Comparison of ENCODE assay signal across 14 mouse cellular contexts in genomic region chr5:114572997-114573396, GRCm38 (mm10). TPM values are rescaled to one million over a fixed set of nuclear protein-coding genes. Genes with fewer than 3 reads are reported as not detected.
DNase-seq lines count a peak whose midpoint lies in the region; ATAC-seq lines count a peak whose summit lies in the region.
"Had no signal": no experiment of that assay in that cellular context is flagged by ENCODE, and none has a peak within 500 bp of the region (broad histone marks: within the 10 kb centered on the region; RNA-seq: fewer than 3 reads in every experiment).

No protein-coding gene starts in this region.

- ATAC-seq in intestine, embryonic 14.5 days (replicated peaks; ENCODE audit: low FRiP score, low TSS enrichment, low read depth), result no peak
- no peak for ATAC-seq in midbrain, embryonic 15.5 days (replicated peaks)
- ATAC-seq in megakaryocyte-erythroid progenitor cell, adult 5-6 weeks (replicated peaks; ENCODE audit: low FRiP score, low TSS enrichment, poor library complexity, severe bottlenecking), result no peak
- ATAC-seq: inflammation-experienced regulatory T-cells, adult 6 months had no signal

- peaks cover 9% of the 10 kb centered on the region; the same call in 1 of the 2 replicates for H3K27me3 ChIP-seq in intestine, embryonic 14.5 days (replicated peaks; ENCODE audit: control insufficient read depth, insufficient read depth, low read length)
- no peaks in the 10 kb centered on the region for H3K27me3 ChIP-seq in midbrain, embryonic 15.5 days (replicated peaks)
- H3K27me3 ChIP-seq in limb, embryonic 10.5 days (ENCODE audit: low read depth, poor library complexity, severe bottlenecking), result peaks cover 86% of the 10 kb centered on the region

- H3K36me3 ChIP-seq in intestine, embryonic 14.5 days (ENCODE audit: control insufficient read depth, insufficient read depth, low read length), result no peaks in the 10 kb centered on the region
- no peaks in the 10 kb centered on the region for H3K36me3 ChIP-seq in midbrain, embryonic 15.5 days (replicated peaks)
- no peaks in the 10 kb centered on the region for H3K36me3 ChIP-seq in limb, embryonic 10.5 days
- H3K36me3 ChIP-seq: limb, embryonic 12.5 days had no signal

- H3K9me3 ChIP-seq in intestine, embryonic 14.5 days (ENCODE audit: control insufficient read depth, low read length), result no peaks in the 10 kb centered on the region
- no peaks in the 10 kb centered on the region for H3K9me3 ChIP-seq in midbrain, embryonic 15.5 days
- no peaks in the 10 kb centered on the region for H3K9me3 ChIP-seq in limb, embryonic 10.5 days (replicated peaks)
- H3K9me3 ChIP-seq: limb, embryonic 12.5 days; megakaryocyte, embryonic 14.5 days had no signal

- 48% methylated on average over 2 of the region's 2 CpGs for WGBS in intestine, embryonic 14.5 days
- 17% methylated on average over 2 of the region's 2 CpGs for WGBS in midbrain, embryonic 15.5 days
- 22% methylated on average over 2 of the region's 2 CpGs for WGBS in limb, embryonic 10.5 days

- no peak overlapping the region for H3K27ac ChIP-seq in intestine, embryonic 14.5 days (ENCODE audit: low read depth)
- H3K27ac ChIP-seq in midbrain, embryonic 15.5 days, result no peak overlapping the region
- H3K27ac ChIP-seq in limb, embryonic 10.5 days, result no peak overlapping the region
- H3K27ac ChIP-seq: limb, embryonic 12.5 days had no signal

- H3K4me2 ChIP-seq in intestine, embryonic 14.5 days (ENCODE audit: low read length), result peak overlapping the region; percentile 60
- H3K4me2 ChIP-seq in midbrain, embryonic 15.5 days, result peak overlapping the region; percentile 72
- H3K4me2 ChIP-seq: limb, embryonic 12.5 days had no signal

- peak; percentile 69 for DNase-seq in embryo, embryonic 10 days (ENCODE audit: low spot score)
- DNase-seq in embryo, embryonic 11 days, result no peak
- DNase-seq in embryo, embryonic 9.5 days (ENCODE audit: extremely low spot score), result peak; percentile 58
- DNase-seq in intestine, embryonic 14.5 days (ENCODE audit: low spot score), result no peak
- no peak for DNase-seq in limb, embryonic 10.5 days (ENCODE audit: low spot score)
- DNase-seq in T-cell, adult 2 months (ENCODE audit: low spot score), result no peak
- DNase-seq: cerebellum, adult 11 months; right cerebral cortex, postnatal 14 days; thymus, adult 2 months had no signal

- no peak overlapping the region for H3K9ac ChIP-seq in intestine, embryonic 14.5 days (ENCODE audit: low read length)
- H3K9ac ChIP-seq in midbrain, embryonic 15.5 days, result no peak overlapping the region
- H3K9ac ChIP-seq: limb, embryonic 12.5 days had no signal

- peaks cover 62% of the 10 kb centered on the region for H3K4me1 ChIP-seq in intestine, embryonic 14.5 days (replicated peaks; ENCODE audit: control insufficient read depth, insufficient read depth, low read length)
- H3K4me1 ChIP-seq in midbrain, embryonic 15.5 days, result peaks cover 92% of the 10 kb centered on the region
- H3K4me1 ChIP-seq in limb, embryonic 10.5 days, result peaks cover 78% of the 10 kb centered on the region

- H3K4me3 ChIP-seq in intestine, embryonic 14.5 days (ENCODE audit: low read depth, low read length), result no peak overlapping the region
- H3K4me3 ChIP-seq in midbrain, embryonic 15.5 days, result no peak overlapping the region
- no peak overlapping the region for H3K4me3 ChIP-seq in limb, embryonic 10.5 days
- H3K4me3 ChIP-seq: limb, embryonic 12.5 days; megakaryocyte, embryonic 14.5 days had no signal

RNA-seq across cellular contexts. Expression of gene Fam222a, which starts 5.2 kb away (rescaled TPM):
- polyA plus RNA-seq in intestine, embryonic 14.5 days (2014; fragmentation: Nextera tagmentation; extraction: Ambion mirVana), result 4.9 and 7.1 TPM in 2 replicates
- 7.1 and 8.1 TPM in 2 replicates for polyA plus RNA-seq in midbrain, embryonic 15.5 days (2015; fragmentation: Nextera tagmentation; extraction: Ambion mirVana)
- polyA plus RNA-seq in limb, embryonic 10.5 days (2016; fragmentation: Nextera tagmentation; extraction: Ambion mirVana), result 1.4 and 1.9 TPM in 2 replicates
- 1.2 TPM in 1 of 2 replicates, not detected in the other for total RNA-seq in megakaryocyte-erythroid progenitor cell, adult 5-6 weeks (2014; fragmentation: Nextera tagmentation)
- total RNA-seq in megakaryocyte-erythroid progenitor cell, adult 5-6 weeks (2017), result 0.08 TPM in 1 of 2 replicates, not detected in the other
- polyA plus RNA-seq: inflammation-experienced regulatory T-cells, adult 6 months had no signal

Comparison
In these comparisons a context has a peak if more than half of its experiments do, and no peak if none do; other contexts are left out.
1. DNase-seq: peak in embryo, embryonic 10 days (single experiment) and embryo, embryonic 9.5 days (single experiment); none in embryo, embryonic 11 days (single experiment), intestine, embryonic 14.5 days (single experiment), limb, embryonic 10.5 days (single experiment) and T-cell, adult 2 months (single experiment).